Mouse (Mus musculus) large intestine, adult 2 months (tissue): ENCODE measurements around the gene Ipo4. TPM values are rescaled to one million over a fixed set of nuclear protein-coding genes. Genes with fewer than 3 reads are reported as not detected.
A peak's percentile ranks its signal among the peaks of the same experiment; 100 is the strongest.

Experiments used
- DNase-seq: peaks from one replicate; pipeline ENCODE4 v3.0.0-alpha.2; 2012; ENCODE audit warnings: low read depth, low spot score
- WGBS: fragments of 180-500 bp; shearing (Covaris S2); methylation state at CpG from one replicate; pipeline ENCODE4 v1.1.7; 2018; 5-methylcytosine and 5-hydroxymethylcytosine counted together
- polyA plus RNA-seq: library from polyadenylated mRNA; depleted of rRNA; stranded (reverse); fragments of >200 nt; gene quantifications from 2 replicates; pipeline ENCODE4 v1.2.3, GENCODE M21; 2012; rRNA removed

The Ipo4 gene
- 39.2 and 46.0 TPM in 2 replicates for polyA plus RNA-seq

- WGBS = under 1% methylated on average over 33 of the region's 33 CpGs
- DNase-seq = no peak
Observed at GRCm38 (mm10) chr14:55635523-55636007, at the start of gene Ipo4. Gene Ipo4, minus strand, starts transcription at chr14:55635957.

DNA sequence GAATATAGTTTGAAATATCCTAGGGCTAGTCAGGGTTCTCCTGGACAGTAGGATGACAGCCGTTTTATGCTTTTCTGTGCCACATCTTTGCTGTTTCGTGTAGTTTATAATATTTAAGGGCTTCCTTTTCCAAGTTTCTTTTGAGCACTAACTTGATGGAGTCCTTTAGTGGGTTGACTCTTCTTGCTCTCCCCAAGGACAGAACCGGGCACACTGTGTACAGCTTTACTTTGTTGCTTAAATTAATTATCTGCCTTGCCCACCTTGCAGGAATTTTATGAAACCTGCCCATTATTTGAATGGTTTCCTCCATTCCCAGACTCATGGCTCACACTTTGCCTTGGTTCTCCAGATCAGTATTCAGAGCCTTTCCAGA, 46.3 kb upstream of the Ipo4 start:
- no peak for DNase-seq
- 2% methylated on average over 3 of the region's 3 CpGs for WGBS

GRCm38 (mm10) chr14:55681160-55682117, 45.7 kb upstream of the Ipo4 start, which contains the start of gene Tinf2:
Gene Tinf2, minus strand, starts transcription at chr14:55681820.
- DNase-seq = peak; percentile 87
- WGBS = under 1% methylated on average over 66 of the region's 66 CpGs

GRCm38 (mm10) chr14:55677615-55678014, 41.9 kb upstream of the Ipo4 start:
- 69% methylated on average over 4 of the region's 4 CpGs for WGBS

DNA sequence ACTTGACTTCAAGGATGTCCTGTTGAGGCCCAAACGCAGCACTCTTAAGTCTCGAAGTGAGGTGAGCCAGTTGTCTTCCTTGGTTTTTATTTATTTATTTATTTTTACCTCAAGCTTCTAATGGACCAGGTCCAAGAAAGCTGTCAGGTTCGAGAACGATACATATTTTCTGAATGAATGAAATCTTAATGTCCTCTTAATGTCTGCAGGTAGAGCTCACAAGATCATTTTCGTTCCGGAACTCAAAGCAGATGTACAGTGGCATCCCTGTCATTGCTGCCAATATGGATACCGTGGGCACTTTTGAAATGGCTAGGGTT, 36.9 kb upstream of the Ipo4 start:
- no peak for DNase-seq
- WGBS = 56% methylated on average over 7 of the region's 7 CpGs

More at GRCm38 (mm10) chr14:55677615-55678014, 41.9 kb upstream of the Ipo4 start:
- DNase-seq = no peak

DNA sequence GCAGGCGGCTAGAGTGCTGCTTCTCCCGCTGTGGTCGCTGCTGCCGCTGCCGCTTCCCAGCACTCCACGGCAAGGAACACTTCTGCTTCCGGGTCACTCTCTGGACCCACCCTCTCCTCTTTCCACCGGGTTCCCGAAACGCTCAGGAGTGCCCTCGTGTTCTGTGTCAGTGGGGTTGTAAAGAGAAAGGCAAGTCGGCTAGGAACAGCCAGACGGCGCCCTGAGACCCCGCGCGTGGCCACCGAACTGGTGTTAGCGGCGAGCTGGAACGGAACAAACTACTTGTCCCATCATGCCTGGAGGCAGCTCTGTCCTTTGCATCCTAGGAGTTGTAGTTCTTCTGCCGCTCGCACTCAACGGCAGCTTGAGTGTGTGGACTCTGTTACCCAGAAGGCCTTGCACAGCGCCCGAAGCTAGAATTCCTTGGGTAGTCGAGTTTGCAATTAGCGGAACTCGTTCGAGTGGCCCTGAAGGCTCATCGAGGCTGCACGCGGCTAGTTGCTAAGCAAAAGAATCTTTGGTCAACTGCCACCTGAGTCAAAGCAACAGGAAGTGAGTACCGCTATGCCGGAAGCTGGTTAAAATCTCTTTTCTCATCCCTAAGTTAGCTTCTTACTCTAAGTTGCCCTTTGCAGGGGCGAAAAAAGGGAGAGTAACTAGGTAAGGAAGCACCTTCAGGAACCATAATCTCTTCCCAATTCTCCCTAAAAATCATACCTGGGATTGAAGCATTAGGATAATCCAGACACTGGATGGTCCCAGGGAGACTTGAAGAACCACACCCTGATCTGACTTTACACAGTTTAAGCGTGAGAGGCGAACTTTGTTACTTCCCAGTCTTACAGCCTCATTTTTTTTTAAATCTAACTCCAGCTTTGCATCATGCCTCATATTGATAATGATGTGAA, 36.3 kb upstream of the Ipo4 start, which contains the start of the genes Gmpr2 and Nedd8:
Gene Gmpr2 (plus strand): TSS at position 109 of the 908 bp plus-strand sequence.
Gene Nedd8 (minus strand): TSS at position 292 of the 908 bp plus-strand sequence.
- WGBS = under 1% methylated on average over 38 of the region's 38 CpGs
- DNase-seq = peak; percentile 86

DNA sequence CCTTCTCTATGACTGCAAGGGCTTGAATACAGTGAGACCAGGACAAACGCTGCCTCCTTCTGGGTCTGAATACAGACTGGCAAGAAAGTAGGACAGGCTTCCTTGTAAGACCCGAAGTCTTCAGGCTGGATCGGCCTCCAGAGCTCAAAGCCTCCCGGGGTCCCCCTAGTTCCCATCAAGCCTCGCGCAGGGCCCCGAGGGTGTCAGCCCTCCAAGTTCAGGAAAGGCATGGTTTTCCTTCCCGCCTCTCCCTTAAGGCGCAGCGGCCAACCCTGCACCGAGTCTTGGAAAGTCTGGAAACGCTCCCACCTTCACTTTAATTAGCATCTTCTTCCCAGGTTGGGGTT, 35.7 kb upstream of the Ipo4 start:
- no peak for DNase-seq
- WGBS = under 1% methylated on average over 12 of the region's 12 CpGs

DNA sequence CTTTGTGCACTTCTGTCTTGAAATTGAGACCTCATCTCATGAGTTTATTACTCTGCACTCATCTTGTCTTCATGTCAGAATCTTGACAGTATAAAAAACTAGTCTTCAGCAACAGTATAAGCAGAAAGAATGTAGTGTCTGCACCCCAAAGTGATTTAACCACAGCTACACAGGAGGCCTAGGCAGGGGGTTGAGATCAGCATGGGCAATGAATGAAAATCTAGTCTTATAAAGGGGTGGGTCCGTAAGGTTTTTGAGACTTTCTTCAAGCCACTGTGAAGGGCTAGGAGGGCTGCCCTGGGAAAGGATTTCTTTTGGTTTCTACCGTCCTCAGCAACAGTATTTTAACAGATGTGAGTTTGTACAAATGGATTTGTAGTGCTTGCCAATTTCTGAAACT, 24.9 kb upstream of the Ipo4 start:
- DNase-seq = no peak
- WGBS = 47% methylated on average over 2 of the region's 2 CpGs

DNA sequence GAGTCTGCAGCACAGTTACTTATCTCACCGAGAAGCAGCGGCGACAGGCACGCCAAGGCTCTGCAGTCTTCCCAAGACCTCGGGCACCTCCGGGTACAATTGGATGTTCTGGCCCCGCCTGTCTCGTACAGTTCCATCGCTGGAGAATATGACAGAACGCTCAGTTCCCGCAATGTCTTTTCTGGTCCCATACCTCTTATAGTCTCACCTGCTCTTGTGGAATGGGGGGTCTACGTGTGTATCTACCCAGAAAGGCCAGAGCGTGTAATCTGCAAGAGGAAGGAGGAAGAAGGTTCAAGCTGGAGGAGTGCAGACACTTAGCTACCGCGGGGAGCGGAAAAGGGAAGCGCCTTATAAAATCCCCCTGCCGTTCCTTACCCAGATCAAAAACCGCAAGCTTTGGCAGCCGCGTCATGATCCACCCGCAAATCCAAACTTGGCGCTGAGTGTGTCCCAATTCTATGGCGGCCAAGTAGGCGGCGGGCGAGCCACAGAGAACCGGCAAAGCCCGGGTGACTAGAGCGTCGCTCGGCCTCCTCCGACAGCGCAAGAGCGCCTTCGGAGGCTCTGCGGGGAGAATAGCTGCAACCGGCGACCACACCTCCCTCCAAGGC, 24.3 kb upstream of the Ipo4 start, which contains the start of gene Mdp1:
Gene Mdp1 (minus strand): TSS at position 549 of the 614 bp plus-strand sequence.
- DNase-seq = no peak
- WGBS = under 1% methylated on average over 39 of the region's 39 CpGs

DNA sequence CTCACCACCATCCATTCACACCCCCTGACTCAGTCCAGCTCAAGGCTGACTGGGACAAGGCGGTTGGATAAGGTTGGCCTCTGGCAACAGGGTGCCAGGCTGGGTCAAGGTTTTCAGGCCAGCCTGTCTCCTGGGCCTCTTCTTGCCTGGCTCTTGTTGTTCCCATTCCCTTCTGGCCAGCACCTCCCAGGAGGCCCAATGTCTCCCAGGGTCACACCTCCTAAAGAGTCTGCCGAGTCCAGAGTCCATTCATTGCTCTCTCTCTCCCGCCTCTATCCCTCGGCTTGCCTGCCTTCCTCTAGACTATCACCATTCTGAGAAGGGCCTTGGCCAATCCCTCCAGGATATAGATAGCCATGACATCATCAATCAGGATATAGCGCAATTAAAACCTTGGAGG, 22.3 kb upstream of the Ipo4 start:
- 39% methylated on average over 5 of the region's 5 CpGs for whole genome bisulfite sequencing
- peak; percentile 90 for DNase-seq

- no peak for DNase-seq
- 82% methylated on average over 3 of the region's 3 CpGs for WGBS
Observed at GRCm38 (mm10) chr14:55656935-55657334, 21.2 kb upstream of the Ipo4 start.

- DNase-seq = no peak
- WGBS = 88% methylated on average over 7 of the region's 7 CpGs
Observed at GRCm38 (mm10) chr14:55651528-55651927, 15.8 kb upstream of the Ipo4 start.

DNA sequence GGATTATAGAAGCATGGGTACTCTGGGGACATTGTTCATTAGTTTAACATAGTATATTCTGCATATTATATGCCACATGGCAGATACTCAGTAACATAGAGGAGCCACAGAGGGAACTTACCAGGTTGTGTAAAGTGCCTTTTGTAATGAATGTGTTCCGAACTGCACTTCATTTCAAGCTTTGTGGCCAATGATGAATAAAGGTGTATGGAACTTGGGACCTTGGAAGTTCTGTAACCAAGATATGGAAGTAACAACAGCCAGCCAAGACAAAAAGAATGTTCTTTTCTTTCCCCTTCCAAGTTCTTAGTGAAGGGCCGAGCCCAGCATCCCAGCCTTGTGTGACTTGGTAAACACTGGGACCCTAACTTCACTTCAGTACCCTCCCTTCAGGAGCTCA, 14.1 kb upstream of the Ipo4 start, which contains the start of gene Tssk4:
Gene Tssk4 (plus strand): TSS at position 301 of the 400 bp plus-strand sequence.
- WGBS = 94% methylated on average over 2 of the region's 2 CpGs

DNA sequence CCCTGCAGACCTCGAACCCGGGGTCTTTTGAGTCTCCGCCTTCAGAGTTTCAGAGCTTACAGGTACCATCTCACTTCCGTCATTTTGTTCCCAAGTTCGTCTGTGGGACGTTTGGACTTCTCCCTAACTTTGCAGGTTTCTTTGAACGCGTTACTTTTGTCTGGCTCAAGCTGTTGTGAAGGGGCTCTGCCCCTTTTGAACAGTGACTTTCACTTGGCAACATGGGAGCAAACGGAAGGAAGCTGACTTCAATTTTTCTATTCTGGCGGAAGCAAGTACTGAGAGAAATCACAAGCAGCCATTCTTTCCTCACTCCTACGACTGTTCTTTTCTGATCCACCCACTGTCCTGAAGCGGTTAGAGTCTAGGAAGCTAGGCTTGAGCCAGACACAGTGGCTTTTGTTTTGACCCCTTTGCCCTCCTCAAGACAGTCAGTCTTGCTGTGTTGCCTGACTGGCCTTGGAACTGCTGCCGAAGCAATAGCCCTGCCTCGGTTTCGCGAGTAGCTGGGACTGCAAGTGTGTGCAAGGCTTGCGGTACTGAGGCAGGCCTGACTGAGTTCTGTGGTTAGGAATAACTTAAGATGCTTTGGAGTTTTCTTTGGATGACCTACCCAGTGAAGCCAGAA, 8.6 kb upstream of the Ipo4 start:
- 4% methylated on average over 17 of the region's 17 CpGs for WGBS
- DNase-seq = no peak

More for the DNA sequence above, 14.1 kb upstream of the Ipo4 start, which contains the start of gene Tssk4:
- no peak for DNase-seq

DNA sequence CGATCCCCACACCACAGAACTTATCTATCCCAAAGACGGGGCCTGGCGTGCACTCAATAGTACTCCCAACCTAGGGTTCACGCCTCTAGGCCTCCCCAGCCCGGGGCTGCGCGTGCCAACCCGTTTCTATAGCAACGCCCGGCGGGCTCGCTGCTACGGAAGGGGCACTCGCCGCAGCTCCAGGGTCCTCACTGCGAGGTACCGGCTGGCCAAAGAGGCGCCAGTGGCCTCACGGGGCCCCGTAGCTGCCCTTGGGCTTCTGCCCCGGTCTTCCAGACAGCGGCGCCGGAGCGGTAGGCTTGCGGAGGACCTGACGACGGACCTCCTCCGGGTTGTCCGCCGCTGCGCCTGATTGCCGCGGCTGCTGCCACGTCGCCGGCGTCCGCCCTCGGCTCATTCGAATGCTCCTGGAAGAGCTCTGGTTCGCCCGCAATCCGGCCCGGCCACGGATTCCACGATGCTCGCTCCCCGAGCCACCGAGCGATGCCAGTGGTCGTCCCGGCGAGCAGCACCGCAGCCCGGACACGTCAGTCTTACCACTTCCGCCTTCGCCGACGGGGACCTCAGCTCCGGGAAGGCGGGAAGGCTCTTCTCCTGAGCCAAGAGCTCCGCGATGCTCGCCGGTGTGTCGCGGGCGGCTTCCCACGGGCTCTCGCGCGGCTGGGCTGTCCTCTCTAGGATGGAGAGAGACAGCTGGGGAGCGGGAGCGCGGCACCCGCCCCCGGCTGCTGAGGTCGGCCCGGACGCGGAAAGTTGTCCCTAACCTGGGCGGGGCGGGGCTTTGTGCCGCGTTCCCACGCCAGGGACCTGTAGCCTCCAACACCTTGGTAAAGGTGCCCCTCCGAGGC, 7.5 kb upstream of the Ipo4 start, which contains the start of gene Tm9sf1:
Gene Tm9sf1 (minus strand): TSS at position 747 of the 848 bp plus-strand sequence.
- no peak for DNase-seq
- WGBS = under 1% methylated on average over 89 of the region's 89 CpGs

DNA sequence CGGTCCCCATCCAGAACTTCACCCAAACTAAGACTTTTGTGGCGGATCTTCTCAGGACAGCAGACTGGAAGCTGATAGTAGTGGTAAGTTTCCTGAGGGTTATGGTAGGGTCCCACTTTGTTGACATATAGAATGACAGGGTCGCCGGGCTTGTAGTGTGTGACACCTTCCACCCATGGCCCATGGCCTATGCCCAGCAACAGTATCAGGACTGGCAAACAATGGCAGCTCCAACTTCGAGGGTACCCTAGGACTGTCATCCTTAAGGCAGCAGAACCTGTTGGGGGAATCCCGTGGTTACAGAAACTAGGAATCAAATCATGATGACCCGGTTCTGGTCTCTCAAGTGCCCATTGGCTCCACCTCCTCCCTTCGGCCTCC, 6.9 kb upstream of the Ipo4 start:
- 13% methylated on average over 8 of the region's 8 CpGs for WGBS
- DNase-seq = no peak

GRCm38 (mm10) chr14:55641291-55641690, 5.5 kb upstream of the Ipo4 start:
- WGBS = 92% methylated on average over 13 of the region's 13 CpGs
- DNase-seq = no peak

DNA sequence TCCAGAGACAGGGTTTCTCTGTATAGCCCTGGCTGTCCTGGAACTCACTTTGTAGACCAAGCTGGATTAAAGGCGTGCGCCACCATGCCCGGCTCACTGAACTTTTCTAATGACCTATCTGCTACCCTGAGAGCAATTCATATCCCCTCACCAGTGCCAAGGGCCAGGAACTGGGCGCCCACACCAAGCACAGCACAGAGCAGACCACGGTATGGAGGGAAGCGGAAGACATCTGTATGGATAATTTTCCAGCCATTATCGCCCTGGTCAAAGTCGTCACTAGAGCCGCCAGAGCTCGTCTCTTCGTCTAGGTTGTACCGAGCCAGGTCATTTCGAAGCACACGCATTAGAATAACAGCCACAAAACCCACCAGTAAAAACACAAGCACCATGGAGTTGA, 5.1 kb upstream of the Ipo4 start:
- DNase-seq = no peak
- WGBS = 96% methylated on average over 14 of the region's 14 CpGs
